Mouse (Mus musculus): Measurements from ENCODE around the gene Gadd45b. TPM values are rescaled to one million over a fixed set of nuclear protein-coding genes. Genes with fewer than 3 reads are reported as not detected.

Gadd45b gene
- polyA plus RNA-seq, 1 experiment from 2014 or later: 1.8 TPM

GRCm38 (mm10) chr10:80948570-80948969 is 18.7 kb downstream of the Gadd45b start:
- 14% methylated on average over 6 of the region's 6 CpGs for WGBS (ENCODE audit: insufficient replicate concordance)
- Histone ChIP-seq H3K9ac (no peak overlapping the region), H3K27ac (no peak overlapping the region), H3K36me3 (no peaks in the 10 kb centered on the region), H3K4me1 (replicated peaks) (peaks cover 46% of the 10 kb centered on the region), H3K9me3 (replicated peaks) (no peaks in the 10 kb centered on the region), H3K4me3 (replicated peaks) (no peak overlapping the region), H3K4me2 (no peak overlapping the region), H3K27me3 (no peaks in the 10 kb centered on the region)
- DNase-seq (no peak), ATAC-seq (ENCODE audit: low read depth) (no peak)

GRCm38 (mm10) chr10:80949081-80949480 is 19.2 kb downstream of the Gadd45b start:
- ATAC-seq (ENCODE audit: low read depth) (no peak), DNase-seq (no peak)
- WGBS (ENCODE audit: insufficient replicate concordance): 66% methylated on average over 3 of the region's 3 CpGs
- H3K36me3 ChIP-seq: no peaks in the 10 kb centered on the region
- no peaks in the 10 kb centered on the region for H3K27me3 ChIP-seq
- no peak overlapping the region for H3K4me2 ChIP-seq
- H3K4me3 ChIP-seq (replicated peaks): no peak overlapping the region
- no peak overlapping the region for H3K27ac ChIP-seq
- H3K4me1 ChIP-seq (replicated peaks): peaks cover 46% of the 10 kb centered on the region
- no peaks in the 10 kb centered on the region for H3K9me3 ChIP-seq (replicated peaks)
- H3K9ac ChIP-seq: no peak overlapping the region

DNA sequence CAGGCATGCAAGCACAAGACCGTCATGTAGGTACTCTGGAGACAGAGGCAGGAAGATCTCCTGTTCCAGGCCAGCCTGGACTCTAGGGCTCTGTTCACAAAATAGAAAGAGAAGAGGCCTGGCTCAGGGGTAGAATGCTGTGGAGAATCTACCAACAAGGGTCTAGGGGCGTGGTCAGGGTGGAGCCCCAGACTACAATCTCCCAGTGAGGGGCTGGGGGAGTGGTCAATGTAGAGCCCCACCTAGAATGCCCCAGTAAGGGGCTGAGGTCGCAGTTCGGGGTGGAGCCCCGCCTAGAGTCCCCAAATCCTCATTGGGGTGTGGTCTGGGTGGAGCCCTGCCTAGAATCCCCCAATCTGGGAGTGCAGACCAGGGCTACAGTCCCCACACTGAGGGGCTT is 20.4 kb downstream of the Gadd45b start:
- 22% methylated on average over 5 of the region's 5 CpGs for WGBS (ENCODE audit: insufficient replicate concordance)
- Histone ChIP-seq H3K4me2 (no peak overlapping the region), H3K4me1 (replicated peaks) (peaks cover 54% of the 10 kb centered on the region), H3K27ac (no peak overlapping the region), H3K9me3 (replicated peaks) (no peaks in the 10 kb centered on the region), H3K36me3 (no peaks in the 10 kb centered on the region), H3K27me3 (0 out of 2 replicates have a peak, but pooled peaks cover 2% of the 10 kb centered on the region), H3K4me3 (replicated peaks) (no peak overlapping the region), H3K9ac (no peak overlapping the region)
- ATAC-seq (ENCODE audit: low read depth): peak; percentile 37; the same call in 1 of the 2 replicates
- DNase-seq: no peak

DNA sequence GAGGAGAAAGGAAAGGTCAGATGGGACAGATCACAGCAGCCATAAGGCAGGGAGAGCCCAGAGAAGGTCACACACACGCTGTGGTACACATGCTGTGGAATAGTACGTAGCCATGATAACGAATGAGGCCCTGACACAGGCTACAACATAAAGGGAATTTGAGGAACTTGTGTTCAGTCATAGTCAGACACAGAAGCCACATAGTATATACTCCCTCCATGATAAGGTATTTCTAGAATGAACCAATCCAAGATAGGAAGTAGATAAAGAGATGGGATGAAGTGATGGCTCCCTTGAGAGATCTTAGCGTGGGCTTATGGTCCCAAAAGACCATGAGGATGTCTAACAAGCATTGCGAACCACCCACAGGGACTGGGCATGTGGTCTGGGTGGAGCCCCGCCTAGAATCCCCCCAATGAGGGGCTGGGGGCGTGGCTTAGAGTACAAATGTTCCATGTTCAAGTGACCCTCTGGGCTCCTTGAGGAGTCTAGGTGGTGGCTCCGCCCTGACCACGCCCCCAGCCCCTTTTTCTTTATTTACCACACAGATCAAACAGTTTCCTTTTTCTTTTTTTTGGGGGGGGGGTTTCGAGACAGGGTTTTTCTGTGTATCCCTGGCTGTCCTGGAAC is 22.0 kb downstream of the Gadd45b start:
- H3K4me3 ChIP-seq (replicated peaks): no peak overlapping the region
- H3K4me1 ChIP-seq (replicated peaks): peaks cover 60% of the 10 kb centered on the region
- H3K9me3 ChIP-seq (replicated peaks): no peaks in the 10 kb centered on the region
- ATAC-seq (ENCODE audit: low read depth) (no peak), DNase-seq (no peak)
- no peaks in the 10 kb centered on the region for H3K36me3 ChIP-seq
- no peak overlapping the region for H3K4me2 ChIP-seq
- WGBS (ENCODE audit: insufficient replicate concordance): 64% methylated on average over 10 of the region's 10 CpGs
- no peak overlapping the region for H3K9ac ChIP-seq
- 0 out of 2 replicates have a peak, but pooled peaks cover 2% of the 10 kb centered on the region for H3K27me3 ChIP-seq
- no peak overlapping the region for H3K27ac ChIP-seq

GRCm38 (mm10) chr10:80952449-80952848 is 22.6 kb downstream of the Gadd45b start:
- no peak overlapping the region for H3K4me2 ChIP-seq
- H3K9ac ChIP-seq: no peak overlapping the region
- ATAC-seq (ENCODE audit: low read depth) (no peak), DNase-seq (no peak)
- H3K4me3 ChIP-seq (replicated peaks): no peak overlapping the region
- H3K9me3 ChIP-seq (replicated peaks): no peaks in the 10 kb centered on the region
- no peaks in the 10 kb centered on the region for H3K36me3 ChIP-seq
- peaks cover 55% of the 10 kb centered on the region for H3K4me1 ChIP-seq (replicated peaks)
- WGBS (ENCODE audit: insufficient replicate concordance): 45% methylated on average over 15 of the region's 15 CpGs
- no peak overlapping the region for H3K27ac ChIP-seq
- 0 out of 2 replicates have a peak, but pooled peaks cover 2% of the 10 kb centered on the region for H3K27me3 ChIP-seq

DNA sequence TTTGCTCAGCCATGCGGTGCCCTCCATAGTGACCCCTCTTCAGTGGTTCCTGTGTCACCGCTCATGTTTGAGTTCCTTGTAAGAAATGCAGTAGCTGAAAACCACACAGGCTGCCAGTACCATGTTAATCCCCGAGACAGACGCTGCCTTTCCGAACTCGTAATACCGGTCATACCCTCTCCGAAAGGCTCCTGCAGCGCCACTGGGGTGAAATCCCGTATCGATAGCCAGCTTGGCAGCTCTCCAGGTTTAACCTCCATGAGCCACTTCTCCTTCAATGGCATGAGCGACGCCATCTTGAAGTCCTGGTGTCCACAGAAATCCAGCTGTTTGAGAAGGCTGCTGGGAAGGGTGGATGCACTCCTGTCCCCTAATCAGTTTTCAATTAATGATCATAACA is 24.5 kb downstream of the Gadd45b start:
- Histone ChIP-seq H3K4me3 (replicated peaks) (no peak overlapping the region), H3K4me1 (replicated peaks) (peaks cover 36% of the 10 kb centered on the region), H3K4me2 (no peak overlapping the region), H3K9me3 (replicated peaks) (no peaks in the 10 kb centered on the region), H3K36me3 (no peaks in the 10 kb centered on the region), H3K9ac (no peak overlapping the region), H3K27ac (no peak overlapping the region), H3K27me3 (0 out of 2 replicates have a peak, but pooled peaks cover 2% of the 10 kb centered on the region)
- DNase-seq (no peak), ATAC-seq (ENCODE audit: low read depth) (no peak)
- WGBS (ENCODE audit: insufficient replicate concordance): 80% methylated on average over 13 of the region's 13 CpGs

GRCm38 (mm10) chr10:80954843-80955242 is 25.0 kb downstream of the Gadd45b start:
- Histone ChIP-seq H3K9ac (no peak overlapping the region), H3K27ac (no peak overlapping the region), H3K27me3 (0 out of 2 replicates have a peak, but pooled peaks cover 2% of the 10 kb centered on the region), H3K4me2 (no peak overlapping the region), H3K4me3 (replicated peaks) (no peak overlapping the region), H3K9me3 (replicated peaks) (no peaks in the 10 kb centered on the region), H3K36me3 (no peaks in the 10 kb centered on the region), H3K4me1 (replicated peaks) (peaks cover 32% of the 10 kb centered on the region)
- WGBS (ENCODE audit: insufficient replicate concordance): 59% methylated on average over 6 of the region's 6 CpGs
- ATAC-seq (ENCODE audit: low read depth) (no peak), DNase-seq (no peak)

DNA sequence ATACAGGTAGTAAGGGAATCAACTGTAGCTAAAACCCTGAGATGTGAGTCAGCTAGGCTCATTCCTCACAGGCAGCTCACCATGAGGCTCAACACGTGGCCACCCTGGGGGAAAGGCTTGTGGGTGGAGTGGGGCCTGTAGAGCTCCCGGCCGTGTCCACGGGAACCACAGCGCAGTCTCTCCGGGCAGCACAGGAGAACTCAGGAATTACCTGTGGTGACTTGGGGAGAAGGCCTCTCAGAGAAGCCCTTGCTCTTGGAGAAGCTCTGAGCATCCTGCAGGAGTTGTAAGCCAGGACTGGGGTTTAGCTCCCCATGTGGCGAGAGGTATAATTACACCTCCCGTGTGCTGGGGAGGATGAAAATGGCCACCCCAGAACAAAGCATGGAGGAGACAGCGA is 25.7 kb downstream of the Gadd45b start:
- 0 out of 2 replicates have a peak, but pooled peaks cover 2% of the 10 kb centered on the region for H3K27me3 ChIP-seq
- H3K4me1 ChIP-seq (replicated peaks): peaks cover 25% of the 10 kb centered on the region
- ATAC-seq (ENCODE audit: low read depth) (no peak), DNase-seq (peak; percentile 32)
- no peak overlapping the region for H3K9ac ChIP-seq
- no peak overlapping the region for H3K4me2 ChIP-seq
- no peak overlapping the region for H3K27ac ChIP-seq
- no peaks in the 10 kb centered on the region for H3K9me3 ChIP-seq (replicated peaks)
- WGBS (ENCODE audit: insufficient replicate concordance): 25% methylated on average over 9 of the region's 9 CpGs
- no peak overlapping the region for H3K4me3 ChIP-seq (replicated peaks)
- H3K36me3 ChIP-seq: no peaks in the 10 kb centered on the region

- WGBS (ENCODE audit: insufficient replicate concordance): 82% methylated on average over 8 of the region's 8 CpGs
Measured at GRCm38 (mm10) chr10:80956385-80956784, 26.5 kb downstream of the Gadd45b start.

GRCm38 (mm10) chr10:80956901-80957300 is 27.0 kb downstream of the Gadd45b start:
- H3K9me3 ChIP-seq (replicated peaks): no peaks in the 10 kb centered on the region
- H3K4me1 ChIP-seq (replicated peaks): peaks cover 28% of the 10 kb centered on the region
- H3K9ac ChIP-seq: no peak overlapping the region
- H3K27me3 ChIP-seq: 0 out of 2 replicates have a peak, but pooled peaks cover 2% of the 10 kb centered on the region
- no peaks in the 10 kb centered on the region for H3K36me3 ChIP-seq
- no peak overlapping the region for H3K27ac ChIP-seq
- WGBS (ENCODE audit: insufficient replicate concordance): 65% methylated on average over 6 of the region's 6 CpGs
- H3K4me2 ChIP-seq: no peak overlapping the region
- DNase-seq: no peak
- no peak overlapping the region for H3K4me3 ChIP-seq (replicated peaks)
- ATAC-seq (ENCODE audit: low read depth): no peak

More at GRCm38 (mm10) chr10:80956385-80956784, 26.5 kb downstream of the Gadd45b start:
- ATAC-seq (ENCODE audit: low read depth) (no peak), DNase-seq (no peak)
- no peak overlapping the region for H3K4me2 ChIP-seq
- H3K9ac ChIP-seq: no peak overlapping the region
- no peak overlapping the region for H3K27ac ChIP-seq
- no peaks in the 10 kb centered on the region for H3K9me3 ChIP-seq (replicated peaks)
- no peaks in the 10 kb centered on the region for H3K36me3 ChIP-seq
- H3K4me1 ChIP-seq (replicated peaks): peaks cover 24% of the 10 kb centered on the region
- 0 out of 2 replicates have a peak, but pooled peaks cover 2% of the 10 kb centered on the region for H3K27me3 ChIP-seq
- no peak overlapping the region for H3K4me3 ChIP-seq (replicated peaks)

DNA sequence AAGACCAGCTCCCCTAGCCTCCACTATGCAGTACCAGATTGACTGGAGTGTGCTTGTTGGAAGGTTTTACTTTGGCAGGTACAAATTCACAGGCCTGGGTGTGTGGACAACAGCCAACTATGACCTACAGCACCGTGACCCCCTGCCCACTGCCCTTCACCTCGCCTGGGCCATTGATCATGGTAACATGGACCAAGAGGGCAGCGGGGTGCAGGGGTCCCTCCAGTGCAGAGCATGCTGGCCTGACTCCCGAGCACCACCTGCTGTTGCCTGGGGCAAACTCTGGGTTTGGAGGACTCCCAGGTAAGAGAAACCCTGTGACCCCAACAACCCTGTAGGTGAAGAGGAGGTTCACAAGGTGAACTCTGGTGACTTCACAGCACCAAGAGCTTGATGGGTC is 27.9 kb downstream of the Gadd45b start:
- Histone ChIP-seq H3K9ac (no peak overlapping the region), H3K4me3 (replicated peaks) (no peak overlapping the region), H3K27ac (no peak overlapping the region), H3K27me3 (0 out of 2 replicates have a peak, but pooled peaks cover 2% of the 10 kb centered on the region), H3K36me3 (no peaks in the 10 kb centered on the region), H3K4me1 (replicated peaks) (peaks cover 28% of the 10 kb centered on the region), H3K9me3 (replicated peaks) (no peaks in the 10 kb centered on the region), H3K4me2 (no peak overlapping the region)
- no peak for DNase-seq
- no peak for ATAC-seq (ENCODE audit: low read depth)
- WGBS (ENCODE audit: insufficient replicate concordance): 59% methylated on average over 4 of the region's 4 CpGs
